Mouse (Mus musculus) limb, embryonic 12.5 days (tissue): Measurements from ENCODE around the gene Rngtt. TPM values are rescaled to one million over a fixed set of nuclear protein-coding genes. Genes with fewer than 3 reads are reported as not detected.

Experiments used
- microRNA-seq: library from miRNA; unstranded; fragments of <30 nt; microRNA quantifications from one replicate; pipeline ENCODE4, GENCODE M21; 2017
- polyA plus RNA-seq: library from polyadenylated mRNA; unstranded; fragments of >200 nt; fragmentation: Nextera tagmentation; extraction: Ambion mirVana; gene quantifications from 2 replicates; pipeline ENCODE4 v1.2.1, GENCODE M21; 2016

The Rngtt gene
- polyA plus RNA-seq, 1 experiment from 2014 or later: 38.6 TPM

Small RNA genes within 50 kb of the gene (microRNA-seq; reads per million reads assigned to microRNA genes)
- not detected for gene Mir8118

Other genes starting within 250 kb of the Rngtt start
- 0.30 and 0.32 TPM in 2 replicates for gene Gabrr2, start 247.3 kb upstream of the Rngtt start, polyA plus RNA-seq
- gene Gabrr1, start 177.8 kb upstream of the Rngtt start, polyA plus RNA-seq: 0.20 TPM in 1 of 2 replicates, not detected in the other
- 1.5 and 1.6 TPM in 2 replicates for gene Pm20d2, start 120.6 kb upstream of the Rngtt start, polyA plus RNA-seq
- 14.6 and 16.9 TPM in 2 replicates for gene Srsf12, start 101.3 kb upstream of the Rngtt start, polyA plus RNA-seq
- 127 and 128 TPM in 2 replicates for gene Pnrc1, start 20.1 kb upstream of the Rngtt start, polyA plus RNA-seq